Mouse (Mus musculus) bone marrow, adult 2 months (tissue): ENCODE measurements at regions not wholly inside any gene's neighbourhood (a gene's known extent, or its start where the extent isn't known, plus 50 kb on each side); places are given as distances from the start of the nearest gene placed in this dataset.

Source experiments
- H3K27ac ChIP-seq: fragments of 200-500 bp; 2 replicates; pipeline ENCODE4 v1.5.1; 2012; ENCODE audit warnings: low read depth, mild to moderate bottlenecking, control low read depth, inconsistent platforms, low read length; ENCODE audit not compliant: control insufficient read depth, poor library complexity, insufficient read depth
- H3K4me1 ChIP-seq: fragments of 200-500 bp; 2 replicates; pipeline ENCODE4 v1.6.1; 2011; ENCODE audit warnings: low read length; ENCODE audit not compliant: control insufficient read depth, insufficient read depth
- H3K4me3 ChIP-seq: fragments of 200-500 bp; replicated peaks from 2 replicates; pipeline ENCODE3; 2011; ENCODE audit warnings: mild to moderate bottlenecking, low read depth, low read length, control low read depth; ENCODE audit not compliant: control insufficient read depth
- CTCF ChIP-seq: fragments of 200-500 bp; IDR thresholded peaks from 2 replicates; pipeline ENCODE4 v1.5.1; 2011; ENCODE audit warnings: low read length, control low read depth; ENCODE audit not compliant: control insufficient read depth, insufficient read depth
- POLR2A ChIP-seq: fragments of 200-500 bp; IDR thresholded peaks from 2 replicates; pipeline ENCODE4 v1.6.1; 2011; ENCODE audit warnings: low read depth, mild to moderate bottlenecking, control low read depth, low read length, borderline replicate concordance; ENCODE audit not compliant: control insufficient read depth
- WGBS: fragments of 180-500 bp; shearing (Covaris S2); methylation state at CpG from one replicate; pipeline ENCODE4 v1.1.7; 2018; 5-methylcytosine and 5-hydroxymethylcytosine counted together

DNA sequence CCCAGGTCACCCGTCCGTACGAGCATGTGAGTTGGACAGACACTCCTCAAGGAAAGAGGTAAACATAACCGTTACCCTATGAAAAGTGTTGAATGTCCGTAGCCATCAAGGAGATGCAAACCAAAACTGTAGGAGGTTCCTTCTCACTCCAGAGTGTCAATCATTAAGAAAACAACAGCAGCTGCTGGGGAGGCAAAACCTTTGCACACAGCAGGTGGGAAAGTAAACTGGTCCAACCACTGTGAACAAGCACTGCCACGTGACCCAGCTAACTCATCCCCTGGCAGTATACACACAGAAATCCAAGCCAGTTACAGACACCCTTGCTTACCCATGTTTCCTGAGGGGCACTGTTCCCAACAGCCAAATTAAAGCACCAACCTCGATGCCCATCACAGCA, 54.7 kb upstream of the Irx5 start:
- TF ChIP-seq POLR2A (no peak), CTCF (no peak)
- Histone ChIP-seq H3K27ac (no peak overlapping the region), H3K4me1 (no peaks in the 10 kb centered on the region), H3K4me3 (no peak overlapping the region)
- 75% methylated on average over 7 of the region's 7 CpGs for WGBS

DNA sequence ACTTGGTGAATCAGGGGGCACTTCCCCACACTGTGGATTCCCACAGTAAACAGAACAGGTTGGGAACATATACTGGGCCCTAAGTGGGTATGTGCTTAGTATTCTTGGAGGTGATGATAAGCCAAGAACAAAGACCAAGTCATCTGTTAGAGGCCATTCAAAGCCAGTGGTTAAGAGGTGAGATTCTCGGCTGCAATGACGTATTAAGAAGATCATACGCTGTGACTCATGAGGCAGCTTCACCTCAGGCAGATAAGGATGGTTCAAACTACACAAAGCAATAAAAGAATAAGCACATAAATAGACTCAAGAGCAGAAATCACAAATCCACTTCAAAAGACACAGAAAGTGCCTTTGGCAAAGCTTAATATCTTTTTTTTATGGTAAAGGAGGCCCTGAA, 56.4 kb upstream of the Irx5 start:
- WGBS, result 95% methylated on average over 3 of the region's 3 CpGs
- TF ChIP-seq POLR2A (no peak), CTCF (no peak)
- H3K4me1 ChIP-seq, result no peaks in the 10 kb centered on the region

DNA sequence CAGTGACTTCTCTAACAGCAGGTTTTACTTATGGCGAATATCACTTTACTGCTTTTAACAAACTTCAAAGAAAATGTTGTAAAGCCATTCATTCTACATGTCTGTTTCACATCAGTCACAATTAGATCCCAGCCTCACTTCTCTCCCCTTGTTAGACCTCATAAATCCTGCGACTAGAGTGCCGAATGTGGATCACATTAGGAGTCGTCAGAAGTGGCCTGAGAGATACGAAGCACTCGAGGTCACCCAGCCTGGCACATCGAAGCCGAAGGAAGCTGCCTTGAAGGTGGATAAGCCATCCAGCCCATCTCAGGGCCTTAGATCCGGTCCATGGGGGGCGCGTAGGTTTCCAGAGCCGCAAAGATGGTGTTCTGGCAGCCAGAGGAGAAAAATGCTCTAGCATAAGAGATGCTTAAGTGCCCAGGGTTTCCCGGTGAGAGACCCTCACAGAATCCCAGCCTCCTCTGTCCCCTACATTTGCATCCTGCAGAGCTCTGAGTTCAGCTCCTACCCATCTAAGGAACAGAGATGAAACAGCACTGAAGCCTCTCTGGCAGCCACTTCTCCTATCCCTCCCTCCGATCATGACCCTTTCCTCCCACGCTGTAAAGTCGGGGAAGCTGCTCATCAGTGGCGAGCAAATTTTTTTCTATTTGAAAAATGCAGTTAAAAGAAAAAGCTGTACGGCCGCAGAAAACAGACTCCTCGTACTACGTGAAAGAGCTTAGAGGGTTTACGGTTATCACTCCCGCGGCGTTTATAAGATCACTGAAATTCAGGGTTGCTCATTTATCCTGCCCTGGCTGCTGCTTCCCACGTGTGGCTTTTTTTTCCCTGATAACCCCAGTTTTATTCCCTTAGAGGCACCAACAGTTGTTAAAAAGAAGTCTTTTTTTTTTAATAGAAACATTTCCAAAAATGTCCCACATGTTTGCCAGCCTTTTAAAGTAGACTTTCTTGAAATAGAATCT, 70.3 kb upstream of the Irx5 start:
- H3K4me3 ChIP-seq, result no peak overlapping the region
- H3K4me1 ChIP-seq, result no peaks in the 10 kb centered on the region
- TF ChIP-seq CTCF, result no peak
- no peak for TF ChIP-seq POLR2A
- WGBS, result 76% methylated on average over 26 of the region's 26 CpGs
- no peak overlapping the region for H3K27ac ChIP-seq

More for the DNA sequence above, 56.4 kb upstream of the Irx5 start:
- Histone ChIP-seq H3K4me3 (no peak overlapping the region), H3K27ac (no peak overlapping the region)

- no peak overlapping the region for H3K4me3 ChIP-seq
- no peak overlapping the region for H3K27ac ChIP-seq
- H3K4me1 ChIP-seq, result no peaks in the 10 kb centered on the region
- no peak for TF ChIP-seq POLR2A
- TF ChIP-seq CTCF, result no peak
- WGBS, result 81% methylated on average over 5 of the region's 5 CpGs
Observed at GRCm38 (mm10) chr8:92275755-92276154, 81.7 kb upstream of the Irx5 start.

GRCm38 (mm10) chr8:92272726-92273125, 84.7 kb upstream of the Irx5 start:
- Histone ChIP-seq H3K4me1 (no peaks in the 10 kb centered on the region), H3K4me3 (no peak overlapping the region), H3K27ac (no peak overlapping the region)
- WGBS, result 83% methylated on average over 1 of the region's 1 CpGs
- no peak for TF ChIP-seq POLR2A
- TF ChIP-seq CTCF, result no peak

- 41% methylated on average over 5 of the region's 5 CpGs for WGBS
- Histone ChIP-seq H3K4me3 (no peak overlapping the region), H3K27ac (no peak overlapping the region), H3K4me1 (no peaks in the 10 kb centered on the region)
- no peak for TF ChIP-seq POLR2A
- no peak for TF ChIP-seq CTCF
Observed at GRCm38 (mm10) chr8:92272073-92272472, 85.4 kb upstream of the Irx5 start.

DNA sequence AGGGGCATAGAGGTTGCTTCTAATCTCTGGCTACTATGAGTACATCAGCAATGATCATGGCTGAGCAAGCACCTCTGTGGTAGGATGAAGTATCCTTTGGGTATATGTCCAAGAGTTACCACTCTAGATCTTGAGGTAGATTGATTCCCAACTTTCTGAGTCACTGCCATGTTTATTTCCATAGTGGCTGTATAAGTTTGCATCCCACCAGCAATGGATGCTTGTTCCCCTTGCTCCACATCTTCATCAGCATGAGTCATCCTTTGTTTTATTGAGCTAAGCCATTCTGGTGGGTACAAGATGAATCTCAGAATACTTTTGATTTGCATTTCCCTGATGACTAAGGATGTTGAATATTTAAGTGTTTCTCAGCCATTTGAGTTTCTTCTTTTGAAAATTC, 86.8 kb upstream of the Irx5 start:
- no peaks in the 10 kb centered on the region for H3K4me1 ChIP-seq
- H3K27ac ChIP-seq, result no peak overlapping the region
- TF ChIP-seq POLR2A (no peak), CTCF (no peak)
- H3K4me3 ChIP-seq, result no peak overlapping the region

DNA sequence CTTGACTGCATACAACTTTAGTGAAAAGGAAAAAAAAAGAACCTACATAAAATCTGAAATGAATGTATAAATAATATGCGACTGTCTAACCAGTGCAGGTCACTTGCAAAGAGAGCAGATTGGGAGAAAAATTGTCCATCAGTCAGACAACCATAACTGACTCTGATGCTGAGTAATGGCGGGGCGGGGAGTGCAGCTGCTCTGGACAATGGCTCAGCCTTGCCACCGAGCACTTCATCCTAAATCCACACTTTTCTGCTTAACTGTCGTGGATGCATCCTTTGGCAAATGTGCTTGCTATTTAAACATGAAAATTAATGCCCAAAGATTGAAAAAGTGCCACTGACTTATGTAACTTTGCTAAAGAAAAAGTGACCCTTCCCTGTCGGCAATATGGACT, 90.0 kb upstream of the Irx5 start:
- 77% methylated on average over 6 of the region's 6 CpGs for WGBS
- TF ChIP-seq POLR2A (no peak), CTCF (no peak)
- H3K4me3 ChIP-seq, result no peak overlapping the region
- H3K27ac ChIP-seq, result no peak overlapping the region
- no peaks in the 10 kb centered on the region for H3K4me1 ChIP-seq
